Mouse (Mus musculus) MEL (cell line): ENCODE results near the gene Cpt1a.

Source experiments
- CHD1 ChIP-seq: IDR thresholded peaks from 2 replicates; pipeline ENCODE4 v1.6.1; 2012; ENCODE audit warnings: low read depth, mild to moderate bottlenecking, inconsistent platforms, low read length, improper control_type of control experiment
- CHD2 ChIP-seq: IDR thresholded peaks from 2 replicates; pipeline ENCODE4 v1.6.1; 2011; ENCODE audit warnings: low read length, improper control_type of control experiment
- CTCF ChIP-seq, 3 experiments: IDR thresholded peaks in 2 of 3; conservative IDR thresholded peaks in 1 of 3; 2 replicates each; pipeline ENCODE4 v1.5.1; 2011 to 2012; ENCODE audit warnings: low read length in 3 of 3, low read depth in 2 of 3, mild to moderate bottlenecking in 2 of 3, improper control_type of control experiment in 1 of 3, inconsistent platforms in 1 of 3, mixed read lengths in 1 of 3, moderate library complexity in 1 of 3; ENCODE audit not compliant: control insufficient read depth in 1 of 3, insufficient read depth in 1 of 3, poor library complexity in 1 of 3, severe bottlenecking in 1 of 3
- GATA1 ChIP-seq: IDR thresholded peaks from 2 replicates; pipeline ENCODE4 v1.6.1; 2011; ENCODE audit warnings: low read depth, low read length, improper control_type of control experiment
- MAFK ChIP-seq: IDR thresholded peaks from 2 replicates; pipeline ENCODE4 v1.6.1; 2011; ENCODE audit warnings: low read depth, mild to moderate bottlenecking, low read length, improper control_type of control experiment, borderline replicate concordance
- MAZ ChIP-seq: IDR thresholded peaks from 2 replicates; pipeline ENCODE4 v1.6.1; 2012; ENCODE audit warnings: low read depth, mild to moderate bottlenecking, inconsistent platforms, low read length, improper control_type of control experiment
- MXI1 ChIP-seq: IDR thresholded peaks from 2 replicates; pipeline ENCODE4 v1.6.1; 2011; ENCODE audit warnings: mild to moderate bottlenecking, low read depth, low read length, improper control_type of control experiment
- POLR2A ChIP-seq, 2 experiments: IDR thresholded peaks; 2 replicates each; pipeline ENCODE4 v1.6.1; 2011 to 2012; ENCODE audit warnings: low read length in 2 of 2, mild to moderate bottlenecking in 2 of 2, control low read depth in 1 of 2, improper control_type of control experiment in 1 of 2, low read depth in 1 of 2, moderate library complexity in 1 of 2; ENCODE audit not compliant: control insufficient read depth in 1 of 2, insufficient read depth in 1 of 2, poor library complexity in 1 of 2
- POLR2AphosphoS2 ChIP-seq: IDR thresholded peaks from 2 replicates; pipeline ENCODE4 v1.6.1; 2011; ENCODE audit warnings: low read length, improper control_type of control experiment
- TCF12 ChIP-seq: IDR thresholded peaks from 2 replicates; pipeline ENCODE4 v1.6.1; 2014; ENCODE audit warnings: low read depth, mild to moderate bottlenecking, inconsistent platforms, low read length, improper control_type of control experiment, moderate library complexity
- USF1 ChIP-seq: IDR thresholded peaks from 2 replicates; pipeline ENCODE4 v1.6.1; 2014; ENCODE audit warnings: low read depth, mild to moderate bottlenecking, inconsistent platforms, low read length, improper control_type of control experiment, moderate library complexity
- USF2 ChIP-seq, 2 experiments: IDR thresholded peaks; 2 replicates each; pipeline ENCODE4 v1.6.1; 2011 to 2012; ENCODE audit warnings: improper control_type of control experiment in 2 of 2, low read length in 2 of 2, borderline replicate concordance in 1 of 2, inconsistent platforms in 1 of 2, low read depth in 1 of 2, mild to moderate bottlenecking in 1 of 2; ENCODE audit not compliant: insufficient read depth in 1 of 2
- ZKSCAN1 ChIP-seq: IDR thresholded peaks from 2 replicates; pipeline ENCODE4 v1.6.1; 2012; ENCODE audit warnings: low read depth, mild to moderate bottlenecking, inconsistent platforms, low read length, improper control_type of control experiment, moderate library complexity
- ZNF384 ChIP-seq: IDR thresholded peaks from 2 replicates; pipeline ENCODE4 v1.6.1; 2012; ENCODE audit warnings: low read depth, mild to moderate bottlenecking, inconsistent platforms, low read length, improper control_type of control experiment

DNA sequence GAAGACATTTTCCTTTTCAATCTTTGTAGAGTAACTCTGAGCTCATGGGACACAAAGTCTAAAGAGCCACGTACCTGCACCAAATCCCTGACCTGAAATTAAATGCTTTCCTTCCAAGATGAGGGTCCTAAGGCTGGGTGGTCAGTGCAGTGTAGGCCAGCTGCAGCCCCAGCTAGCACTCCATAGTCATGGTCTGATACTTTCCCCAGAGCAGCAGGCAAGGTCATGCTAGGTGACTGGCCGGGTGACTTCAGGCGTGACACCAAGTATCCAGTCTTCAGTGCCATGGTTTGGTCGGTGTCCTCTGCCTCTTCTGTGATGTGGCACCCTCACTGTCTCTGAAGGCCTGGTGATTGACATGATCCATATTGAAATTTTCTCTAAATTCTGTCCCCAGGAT lies 77.9 kb downstream of the Cpt1a start:
- no peak for TF ChIP-seq TCF12
- TF ChIP-seq MAZ: no peak
- no peak for TF ChIP-seq ZKSCAN1
- no peak for TF ChIP-seq USF1
- no peak for TF ChIP-seq GATA1
- no peak for TF ChIP-seq CTCF (IDR thresholded peaks at IDR 0.05 in 2 of 3, conservative IDR thresholded peaks at IDR 0.05 in 1 of 3; ENCODE audit: control insufficient read depth in 1 of 3, insufficient read depth in 1 of 3, low read depth in 2 of 3, low read length in 3 of 3, poor library complexity in 1 of 3, severe bottlenecking in 1 of 3)
- no peak for TF ChIP-seq MXI1
- TF ChIP-seq POLR2AphosphoS2: no peak
- no peak for TF ChIP-seq USF2 (IDR thresholded peaks at IDR 0.05; ENCODE audit: borderline replicate concordance in 1 of 2, insufficient read depth in 1 of 2, low read depth in 1 of 2, low read length in 2 of 2)
- TF ChIP-seq POLR2A (IDR thresholded peaks at IDR 0.05; ENCODE audit: control insufficient read depth in 1 of 2, insufficient read depth in 1 of 2, low read depth in 1 of 2, low read length in 2 of 2, poor library complexity in 1 of 2): no peak
- TF ChIP-seq CHD1: no peak
- TF ChIP-seq MAFK: no peak
- TF ChIP-seq CHD2: no peak
- no peak for TF ChIP-seq ZNF384
